Mouse (Mus musculus) right cerebral cortex, adult 2 months (tissue): ENCODE data around the gene Sgf29.
A peak's percentile ranks its signal among the peaks of the same experiment; 100 is the strongest.

Source experiments
- DNase-seq, 2 experiments: peaks; one replicate each; pipeline ENCODE4 v3.0.0; 2021 to 2022; ENCODE audit warnings: low spot score in 2 of 2

Sgf29 gene

DNA sequence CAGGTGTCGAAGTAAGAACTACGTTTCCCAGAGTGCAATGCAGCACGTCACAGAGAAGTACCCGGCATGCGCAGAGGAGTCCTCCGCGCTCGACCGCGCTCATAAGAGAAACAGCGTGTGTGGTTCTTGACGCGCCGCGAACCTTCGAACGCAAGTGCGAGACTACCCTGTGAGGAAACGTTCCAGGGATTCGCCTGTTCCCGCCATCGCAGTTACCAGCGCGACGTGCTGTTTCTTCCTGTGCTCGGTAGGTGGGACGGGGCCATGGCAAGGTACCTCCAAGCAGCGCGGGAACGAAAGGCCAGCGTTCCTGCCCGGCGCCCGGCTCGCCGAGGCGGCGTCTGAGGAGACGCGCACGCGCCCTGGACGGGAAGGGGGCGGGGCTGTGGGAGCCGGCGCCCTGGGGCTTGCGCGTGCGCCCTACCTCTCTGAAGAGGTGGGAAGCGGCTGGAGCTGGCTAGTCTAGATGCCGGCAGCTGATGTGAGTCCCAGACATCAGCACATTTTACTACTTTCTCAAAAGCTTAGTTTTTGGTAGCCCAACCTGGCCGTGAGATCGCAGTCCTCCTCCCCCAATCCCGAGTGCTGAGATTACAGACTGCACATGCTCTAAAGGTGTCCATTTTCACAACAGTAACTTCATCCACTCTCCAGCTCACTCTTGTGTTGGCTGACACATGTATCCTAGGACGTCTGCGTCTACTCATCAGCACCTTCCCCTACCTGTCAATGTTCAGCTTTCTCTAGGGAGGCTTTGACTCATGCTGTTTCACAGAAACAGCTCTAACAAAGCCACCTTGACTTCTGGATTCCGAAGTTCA, at the start of gene Sgf29:
Gene Sgf29, plus strand, starts transcription at position 79 of the 821 bp plus-strand sequence.
- peak; percentile 91 to 95 for DNase-seq

DNA sequence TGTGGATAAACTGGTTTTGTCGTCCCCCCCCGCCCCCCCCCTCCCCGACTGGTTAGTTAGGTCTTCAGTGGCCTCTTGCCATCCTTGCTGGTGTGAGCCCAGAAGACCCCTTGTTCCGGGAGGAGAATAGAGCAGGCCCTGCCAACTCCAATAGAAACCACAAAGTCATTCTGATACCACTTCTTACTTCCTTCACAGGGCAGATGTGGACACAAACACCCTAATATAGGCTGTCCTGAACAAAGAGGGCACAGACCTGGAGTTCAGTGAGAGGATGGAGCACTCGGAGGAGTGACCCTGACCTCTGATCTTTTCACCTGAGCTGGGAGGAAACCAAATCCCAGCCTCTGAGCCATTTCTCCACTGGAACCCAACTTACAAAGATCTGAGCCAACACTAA, 47.2 kb upstream of the Sgf29 start:
- DNase-seq: no peak

DNA sequence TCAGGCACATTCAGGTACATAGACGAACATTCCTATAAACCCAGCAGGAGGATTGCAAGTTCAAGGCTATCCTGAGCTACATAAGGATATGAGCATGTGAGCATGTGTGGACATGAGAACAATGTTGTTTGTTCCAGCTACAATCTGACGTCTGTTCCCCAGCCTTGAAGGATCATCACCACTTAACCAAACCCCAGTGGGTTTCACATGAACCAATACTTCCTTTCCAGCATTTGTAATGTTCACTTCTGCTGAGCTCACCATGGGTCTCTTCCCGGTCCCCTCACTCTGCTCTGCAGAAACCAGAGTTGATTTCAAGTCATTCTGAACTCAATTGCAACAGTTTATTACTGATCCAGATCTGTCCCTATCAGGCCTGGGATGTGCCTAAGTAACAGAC, 46.5 kb upstream of the Sgf29 start:
- DNase-seq: no peak

DNA sequence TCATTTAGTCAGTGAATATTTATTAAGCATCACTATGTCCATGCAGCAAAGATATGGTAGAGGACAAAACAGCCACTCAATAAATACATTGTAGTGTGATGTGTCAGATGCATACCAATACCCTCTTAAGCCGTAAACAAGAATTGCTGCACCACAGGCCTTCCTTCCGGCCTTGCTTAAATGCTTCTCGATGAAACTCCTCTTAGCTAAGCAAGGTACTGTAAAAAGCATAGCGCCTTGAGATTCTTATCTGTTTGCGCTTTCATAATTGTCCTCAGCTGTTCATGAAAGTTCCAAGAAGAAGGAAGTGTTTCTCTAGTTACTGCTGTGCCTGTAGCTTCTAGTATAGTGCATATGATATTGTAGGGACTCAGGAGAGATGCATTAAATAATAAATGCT, 42.5 kb upstream of the Sgf29 start:
- DNase-seq: no peak

DNA sequence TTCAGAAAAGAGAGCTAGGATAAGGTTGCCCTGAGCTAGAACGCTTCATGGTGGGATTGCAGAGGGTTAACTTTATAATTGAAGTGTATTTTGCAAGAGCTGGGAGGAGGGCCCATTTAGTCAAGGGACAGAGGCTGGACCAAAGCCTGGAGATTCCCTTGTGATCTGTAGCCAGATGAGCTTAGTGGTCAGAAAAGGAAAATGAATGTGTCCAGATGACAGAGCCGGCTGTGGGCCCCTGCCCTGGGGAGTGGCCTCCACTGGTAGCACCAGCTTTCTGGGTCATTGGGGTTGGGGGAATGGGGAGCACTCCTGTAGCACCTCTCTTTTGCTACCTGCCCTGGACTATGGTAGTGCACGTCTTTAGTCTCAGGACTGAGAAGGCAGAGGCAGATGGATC, 42.0 kb upstream of the Sgf29 start:
- DNase-seq: no peak

DNA sequence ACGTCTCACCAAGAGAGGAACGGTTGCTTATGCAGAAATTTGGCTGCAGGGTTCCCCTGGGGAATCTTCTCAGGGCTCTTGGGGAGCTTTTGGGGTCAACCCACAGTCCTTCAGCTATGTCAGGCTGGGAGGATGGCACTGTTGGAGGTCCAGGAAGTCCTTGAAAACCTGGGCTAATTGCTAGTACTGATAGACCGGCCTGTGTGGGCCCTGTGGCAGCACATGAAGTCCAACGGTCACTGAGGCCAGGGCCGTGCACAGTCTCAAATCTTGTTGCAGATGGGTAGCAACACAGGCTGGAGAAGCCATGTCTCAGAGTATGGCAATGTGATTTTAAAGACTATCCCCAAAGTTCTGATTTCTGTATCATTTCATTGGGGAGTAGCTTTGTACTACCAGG, 41.3 kb upstream of the Sgf29 start:
- no peak for DNase-seq

DNA sequence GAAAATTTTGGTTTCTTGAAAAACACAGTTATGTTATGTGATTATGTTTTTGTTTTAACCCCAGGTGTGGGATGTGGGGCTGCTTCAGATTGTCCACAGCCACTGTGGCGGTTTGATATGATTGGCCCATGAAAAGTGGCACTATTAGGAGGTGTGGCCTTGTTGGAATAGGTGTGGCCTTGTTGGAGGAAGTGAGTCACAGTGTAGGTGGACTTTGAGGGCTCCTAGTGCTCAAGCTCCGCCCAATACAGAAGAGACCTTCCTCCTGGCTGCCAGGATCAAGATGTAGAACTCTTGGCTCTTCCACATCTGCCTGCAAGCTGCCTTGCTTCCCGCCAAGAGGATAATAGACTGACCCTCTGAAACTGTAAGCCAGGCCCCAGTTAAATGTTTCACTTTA, 36.4 kb upstream of the Sgf29 start:
- DNase-seq: no peak

DNA sequence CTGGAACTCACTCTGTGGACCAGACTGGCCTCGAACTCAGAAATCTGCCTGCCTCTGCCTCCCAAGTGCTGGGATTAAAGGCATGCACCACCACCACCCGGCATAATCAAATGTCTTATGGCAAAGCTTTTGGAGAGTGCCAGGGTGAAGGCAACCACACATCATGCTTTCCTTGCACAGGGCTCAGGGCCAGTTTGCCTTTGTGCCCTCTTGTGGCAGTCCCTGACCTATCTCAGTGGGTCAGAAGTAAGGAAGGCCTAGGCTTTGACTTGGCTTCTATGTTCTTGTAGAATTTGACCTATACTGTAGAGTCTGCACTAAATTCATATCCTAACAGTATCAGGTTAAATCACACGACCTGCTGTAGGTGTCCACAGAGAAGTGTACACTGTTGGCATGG, 32.4 kb upstream of the Sgf29 start:
- no peak for DNase-seq

DNA sequence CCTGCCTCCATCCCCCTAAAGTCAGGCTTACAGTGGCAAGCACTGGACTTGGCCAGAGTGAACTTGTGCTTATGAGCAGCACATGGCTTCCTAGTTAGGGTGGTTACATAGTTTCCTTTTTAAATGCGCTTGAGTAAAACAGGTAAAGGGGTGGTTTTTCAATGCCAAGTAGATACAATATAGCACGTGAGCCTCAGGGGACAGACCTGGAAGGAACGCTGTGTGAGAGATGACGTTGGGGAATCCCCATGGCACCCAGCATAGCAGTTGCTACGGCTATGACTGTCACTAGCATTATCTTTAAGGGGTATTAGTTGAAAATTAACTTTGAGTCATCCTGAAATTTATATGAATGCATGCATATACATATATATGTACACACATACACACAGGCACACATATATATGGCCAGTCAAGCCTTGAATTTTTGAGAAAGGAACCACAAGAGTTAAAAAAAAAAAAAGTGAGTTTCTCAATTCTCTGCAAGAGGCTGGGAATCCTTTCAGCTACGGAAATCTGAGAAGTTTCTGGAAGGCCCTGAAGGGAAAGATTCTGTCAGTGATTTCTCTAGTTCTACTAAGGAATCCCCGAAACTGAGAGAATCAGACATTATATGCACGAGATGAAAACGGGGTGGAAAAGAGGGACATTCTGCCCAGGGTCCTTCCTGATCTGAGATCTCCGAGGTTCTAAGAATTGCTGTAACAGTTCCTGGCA, 29.4 kb upstream of the Sgf29 start:
- no peak for DNase-seq

DNA sequence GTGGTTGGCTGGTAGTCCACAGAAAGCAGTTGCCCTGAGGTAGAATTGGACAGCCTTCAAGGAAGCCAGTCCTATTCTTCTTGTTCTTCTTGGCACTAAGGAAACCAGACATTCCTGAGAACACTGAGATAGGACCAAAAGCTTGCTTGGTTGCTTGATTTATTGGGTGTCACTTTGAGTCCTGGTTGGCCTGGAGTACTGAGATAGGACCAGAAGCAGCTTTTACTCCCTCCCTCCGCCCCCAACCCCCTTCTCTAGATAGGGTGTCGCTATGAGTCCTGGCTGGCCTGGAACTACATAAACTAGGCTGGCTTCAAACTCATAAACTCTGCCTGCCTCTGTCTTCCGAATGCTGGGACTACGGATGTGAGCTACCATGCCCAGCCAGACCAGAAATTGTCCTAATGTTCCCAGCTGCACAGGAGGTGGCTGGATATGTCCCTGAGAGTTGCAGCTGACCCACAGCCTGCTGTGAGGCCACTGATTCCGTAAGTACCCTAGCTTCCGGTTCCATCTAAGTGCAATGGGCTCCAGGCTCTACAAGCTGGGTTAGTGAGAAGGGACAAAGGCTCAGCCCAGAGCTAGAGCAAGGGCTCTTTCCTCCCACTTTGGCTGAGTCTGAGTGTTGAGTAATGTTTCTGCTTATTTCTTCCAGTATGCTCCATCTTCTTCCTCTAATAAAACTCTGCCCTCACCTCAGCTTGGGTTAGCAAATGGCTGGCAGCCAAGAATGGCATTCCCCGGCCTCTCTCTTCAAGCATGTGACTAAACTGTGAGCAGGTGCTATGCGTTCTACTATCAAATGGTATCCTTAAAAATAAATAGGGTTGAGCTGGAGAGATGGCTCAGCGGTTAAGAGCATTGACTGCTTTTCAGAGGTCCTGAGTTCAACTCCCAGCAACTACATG, 27.4 kb upstream of the Sgf29 start:
- no peak for DNase-seq

DNA sequence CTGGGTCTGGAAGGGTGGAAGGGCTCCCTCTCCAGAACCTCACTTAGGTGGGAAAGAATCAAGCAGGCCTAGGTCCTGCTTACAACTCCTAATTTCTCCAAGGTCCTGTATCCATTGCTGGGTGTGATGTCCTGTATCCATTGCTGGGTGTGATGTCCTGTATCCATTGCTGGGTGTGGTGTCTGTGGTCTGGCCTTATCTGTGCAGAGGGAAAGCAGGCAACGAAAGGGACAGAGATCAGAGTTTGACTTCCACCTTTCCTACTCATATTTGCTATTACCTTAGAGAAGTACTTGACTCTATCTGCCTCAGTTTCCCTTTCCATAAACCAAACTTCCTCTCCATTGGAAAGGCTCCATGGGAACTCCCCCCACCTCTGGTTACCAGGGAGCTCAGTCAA, 25.7 kb upstream of the Sgf29 start:
- no peak for DNase-seq

DNA sequence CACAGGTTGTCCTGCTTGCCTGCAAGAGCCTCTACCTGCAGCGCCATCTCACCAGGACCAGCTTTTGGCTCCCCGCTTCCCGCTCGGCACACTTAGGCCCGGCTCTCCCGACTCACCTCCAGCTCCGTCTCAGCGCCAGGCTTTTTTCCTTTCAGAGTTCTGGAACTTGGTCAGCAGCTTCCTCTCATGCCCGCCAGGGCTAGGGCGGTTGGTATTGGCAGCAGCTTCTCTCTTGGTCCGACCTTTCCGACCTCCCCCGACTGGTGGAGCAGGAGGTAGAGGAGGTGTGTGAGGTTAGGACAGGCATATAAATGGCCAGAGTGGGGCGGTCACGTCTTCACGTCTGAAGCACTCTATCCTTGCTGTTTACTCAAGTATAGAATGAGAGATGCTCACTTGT, 24.3 kb upstream of the Sgf29 start:
- DNase-seq: no peak

DNA sequence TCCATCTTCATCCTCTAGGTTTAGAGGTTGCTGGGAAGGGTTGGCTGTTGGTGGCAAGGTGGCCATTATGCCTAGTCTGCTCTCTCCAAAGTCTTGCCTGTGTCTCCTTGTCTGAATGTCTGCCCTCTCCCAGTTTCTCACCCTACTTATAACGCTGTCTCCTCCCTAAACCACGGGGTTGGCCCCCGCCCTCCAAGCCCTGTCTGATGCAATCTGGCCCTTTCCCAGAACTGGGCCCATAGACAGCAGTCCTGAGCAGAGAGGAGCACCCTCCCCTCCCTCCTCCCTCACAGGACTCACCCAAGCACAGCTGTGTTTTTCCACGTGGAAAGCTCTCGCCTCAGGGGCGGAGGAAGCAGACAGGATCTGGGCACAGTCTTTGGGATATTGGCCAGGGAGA, 23.7 kb upstream of the Sgf29 start:
- DNase-seq: peak; percentile 21 to 25

DNA sequence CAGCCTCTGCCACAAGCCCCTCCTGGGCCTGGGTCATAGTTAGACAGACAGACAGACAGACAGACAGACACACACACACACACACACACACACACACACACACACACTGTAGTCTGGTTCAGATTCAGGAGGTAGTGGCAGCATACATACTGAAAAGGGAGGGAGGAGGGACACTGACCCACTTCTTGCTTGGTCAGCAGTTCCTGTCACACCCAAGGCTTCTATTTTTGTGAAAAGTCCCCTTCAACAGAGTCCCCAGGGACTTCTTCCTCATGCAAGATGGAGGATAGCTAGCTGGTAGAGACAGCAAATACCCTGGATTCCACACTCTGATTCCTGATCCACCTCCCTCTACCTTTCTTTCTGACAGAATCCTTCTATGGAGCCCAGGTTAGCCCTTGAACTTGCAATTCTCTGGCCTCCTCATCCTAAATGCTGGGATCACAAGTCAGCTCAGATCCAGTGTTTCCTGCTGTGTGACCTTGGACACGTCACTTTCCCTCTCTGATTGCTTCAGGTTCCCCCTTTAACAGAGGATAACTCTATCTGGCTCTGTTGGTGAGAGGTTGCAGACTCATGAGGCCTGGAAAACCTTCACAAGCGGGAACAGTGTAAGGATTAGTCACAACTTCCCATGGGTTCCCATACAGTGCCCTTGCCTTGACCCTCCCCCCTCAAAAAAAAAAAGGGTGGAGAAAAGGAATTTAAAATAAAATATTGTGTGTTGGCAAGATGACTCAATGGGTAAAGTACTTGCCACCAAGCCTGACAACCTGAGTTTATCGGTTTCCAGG, 23.1 kb upstream of the Sgf29 start:
- no peak for DNase-seq

DNA sequence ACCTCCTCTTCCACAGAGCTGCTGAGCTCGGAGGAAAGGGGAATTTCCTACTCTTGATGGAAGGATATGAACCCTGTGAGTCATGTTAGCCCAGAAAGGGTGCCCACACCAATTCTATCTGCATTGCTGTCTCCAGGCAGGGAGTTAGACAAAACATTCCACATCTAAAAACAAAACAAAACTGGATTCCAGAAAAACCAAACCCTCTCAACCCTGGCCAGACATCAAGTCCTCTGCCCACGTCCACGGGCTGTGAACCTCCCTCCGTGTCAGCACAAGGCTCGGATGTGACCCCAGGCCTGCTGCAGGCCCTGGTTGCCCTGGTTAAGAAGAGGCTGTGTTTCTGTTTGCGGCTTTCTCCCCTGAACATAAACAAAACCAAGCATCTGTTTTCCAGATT, 21.0 kb upstream of the Sgf29 start:
- DNase-seq: no peak

DNA sequence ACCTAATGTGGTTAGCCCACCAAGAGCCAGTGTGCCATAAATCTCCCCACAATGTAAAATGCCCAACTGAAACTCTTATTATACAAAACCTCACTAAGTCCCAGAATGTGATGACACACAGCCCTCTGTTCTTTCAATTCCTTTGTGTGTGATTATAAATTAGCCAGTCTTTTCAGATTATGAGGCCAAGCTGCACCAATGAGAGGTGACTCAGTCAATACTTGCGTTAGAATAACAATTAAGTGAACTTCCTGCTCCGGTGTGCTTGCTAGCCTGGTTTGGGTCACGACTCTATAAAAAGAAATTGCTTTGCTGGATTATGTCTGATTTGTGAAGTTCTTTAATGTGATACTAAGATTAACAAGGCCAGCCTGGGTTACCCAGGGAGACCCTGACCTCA, 19.2 kb upstream of the Sgf29 start:
- no peak for DNase-seq

DNA sequence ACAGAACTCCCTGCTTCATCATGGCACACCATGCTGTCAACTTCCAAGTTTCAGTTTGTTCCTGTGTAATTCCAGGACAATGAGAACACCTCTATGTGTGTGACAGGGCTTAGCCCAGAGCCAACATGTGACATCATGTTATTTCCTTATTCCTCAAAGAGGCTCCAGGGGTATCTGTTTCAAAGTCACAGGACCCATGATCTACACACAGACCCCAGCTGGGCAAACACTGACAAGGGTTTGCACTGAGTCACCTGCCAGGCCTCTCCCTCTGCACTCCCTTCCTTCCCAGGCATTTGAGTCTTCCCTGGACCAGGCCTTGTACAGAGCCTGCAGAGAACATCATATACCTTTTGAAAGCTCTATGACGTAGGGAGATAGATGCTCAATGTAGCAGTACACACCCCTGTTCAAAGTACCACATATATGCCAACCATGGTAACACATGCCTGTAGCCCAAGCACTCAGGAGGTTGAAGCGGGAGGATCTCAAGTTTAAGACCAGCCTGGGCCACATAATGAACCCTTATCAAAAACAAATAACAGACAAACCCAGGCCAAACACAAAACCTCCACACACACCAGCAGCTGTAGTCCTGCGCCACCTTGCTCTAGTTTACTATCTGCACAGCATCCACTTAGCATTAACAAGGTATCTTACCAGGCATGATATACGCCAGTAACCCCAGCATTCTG, 18.1 kb upstream of the Sgf29 start, which contains the start of gene Nupr1:
Gene Nupr1, minus strand, starts transcription at position 38 of the 695 bp plus-strand sequence.
- no peak for DNase-seq

DNA sequence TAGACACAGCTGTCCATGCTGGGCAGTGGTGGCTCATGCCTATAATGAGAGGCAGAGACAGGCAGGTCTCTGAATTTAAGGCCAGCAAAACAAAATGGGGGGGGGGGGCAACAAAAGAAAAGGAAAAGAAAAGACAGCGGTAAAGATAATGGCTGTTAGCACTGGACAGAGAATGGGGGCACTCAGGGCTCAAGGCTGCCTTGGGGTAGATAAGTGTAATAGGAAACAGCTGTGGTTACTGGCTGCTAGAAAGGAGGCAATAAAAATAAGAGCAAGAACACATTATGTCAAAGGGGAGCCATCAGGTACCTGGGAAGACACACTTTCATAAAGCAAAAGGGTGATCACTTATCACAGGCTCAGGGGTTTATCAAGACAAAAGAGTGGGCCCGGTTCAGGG, 16.6 kb upstream of the Sgf29 start:
- no peak for DNase-seq

DNA sequence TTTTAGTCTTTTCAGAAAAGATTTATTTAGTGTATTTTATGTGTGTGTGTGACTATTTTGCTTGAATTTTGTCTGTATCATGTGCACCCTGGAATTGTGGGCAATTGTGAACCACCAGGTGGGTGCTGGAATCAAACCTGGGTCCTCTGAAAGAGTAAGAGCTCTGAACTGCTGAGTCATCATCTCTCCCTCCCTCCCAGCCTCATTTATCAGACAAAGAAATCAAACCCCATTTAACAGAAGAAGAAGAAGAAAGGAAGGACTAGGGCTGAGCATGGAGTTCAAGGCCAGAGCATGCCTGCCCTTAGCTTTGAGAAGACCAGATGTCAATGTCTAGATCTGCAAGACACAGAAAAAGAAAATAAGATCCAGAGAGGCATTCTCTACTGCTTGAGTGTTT, 13.7 kb upstream of the Sgf29 start:
- DNase-seq: no peak

DNA sequence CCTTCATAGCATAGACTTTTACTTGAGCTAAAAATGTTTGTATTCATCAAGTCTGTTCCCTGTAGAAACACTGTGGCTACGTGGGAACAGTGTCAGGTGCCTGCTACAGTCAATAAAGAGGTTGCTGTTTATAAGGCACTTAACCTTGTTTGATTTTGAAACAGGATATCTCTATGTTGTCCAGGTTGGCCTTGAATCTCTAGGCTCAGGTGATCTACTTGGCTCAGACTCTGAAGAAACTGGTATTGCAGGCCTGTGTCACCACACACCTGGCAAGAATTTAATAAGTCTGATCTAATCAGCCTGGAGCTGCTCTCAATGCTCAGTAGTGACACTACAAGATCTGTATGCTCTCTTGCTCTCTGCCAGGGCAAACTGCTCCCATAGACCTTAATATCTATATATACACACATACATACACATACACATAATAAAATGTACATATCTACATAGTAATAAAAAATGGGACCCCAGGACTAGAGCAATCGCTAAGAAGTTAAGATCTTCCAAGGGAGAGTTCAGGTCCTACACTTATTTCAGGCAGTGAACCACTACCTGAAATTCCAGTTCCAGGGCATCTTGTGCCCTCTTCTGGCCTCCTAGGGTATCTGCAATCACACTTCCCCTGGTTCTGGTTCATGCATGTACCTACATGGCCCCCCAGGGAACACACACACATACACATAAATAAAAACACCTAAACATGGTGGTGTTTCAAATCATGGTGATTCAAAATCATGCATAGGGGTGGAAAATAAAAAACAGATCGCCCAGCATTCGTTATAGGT, 12.2 kb upstream of the Sgf29 start:
- DNase-seq: peak; percentile 37
